In genomic region chr12:88850400-88851179, GRCm38 (mm10) we compare ENCODE assay signal across 12 mouse cellular contexts.
A peak's percentile ranks its signal among the peaks of the same experiment; 100 is the strongest.
DNase-seq lines count a peak whose midpoint lies in the region; ATAC-seq and TF ChIP-seq lines count a peak whose summit lies in the region.
"Had no signal": no experiment of that assay in that cellular context is flagged by ENCODE, and none has a peak within 500 bp of the region (broad histone marks: within the 10 kb centered on the region; RNA-seq: fewer than 3 reads in every experiment).

No protein-coding gene starts in this region.

- H3K9me3 ChIP-seq in neural tube, embryonic 15.5 days (replicated peaks): no peaks in the 10 kb centered on the region
- no peaks in the 10 kb centered on the region for H3K9me3 ChIP-seq in midbrain, embryonic 13.5 days

- H3K27me3 ChIP-seq in neural tube, embryonic 15.5 days (replicated peaks): no peaks in the 10 kb centered on the region
- H3K27me3 ChIP-seq in midbrain, embryonic 13.5 days: no peaks in the 10 kb centered on the region

- no peak overlapping the region for H3K4me2 ChIP-seq in neural tube, embryonic 15.5 days
- no peak overlapping the region for H3K4me2 ChIP-seq in midbrain, embryonic 13.5 days (replicated peaks)
- H3K4me2 ChIP-seq: lung, embryonic 14.5 days had no signal

- no peak overlapping the region for H3K27ac ChIP-seq in neural tube, embryonic 15.5 days (replicated peaks)
- peak overlapping the region; percentile 5; the same call in 1 of the 2 replicates for H3K27ac ChIP-seq in midbrain, embryonic 13.5 days

- H3K4me3 ChIP-seq in neural tube, embryonic 15.5 days (replicated peaks): no peak overlapping the region
- no peak overlapping the region for H3K4me3 ChIP-seq in midbrain, embryonic 13.5 days (replicated peaks)
- H3K4me3 ChIP-seq in lung, adult 2 months (replicated peaks; ENCODE audit: extremely low read depth, low read depth, low read length): no peak overlapping the region
- H3K4me3 ChIP-seq: erythroblast, embryonic 14.5 days had no signal

- no peaks in the 10 kb centered on the region for H3K36me3 ChIP-seq in neural tube, embryonic 15.5 days
- H3K36me3 ChIP-seq in midbrain, embryonic 13.5 days: no peaks in the 10 kb centered on the region

- no peaks in the 10 kb centered on the region for H3K4me1 ChIP-seq in neural tube, embryonic 15.5 days
- peaks cover 36% of the 10 kb centered on the region for H3K4me1 ChIP-seq in midbrain, embryonic 13.5 days (replicated peaks)
- H3K4me1 ChIP-seq in lung, adult 2 months (ENCODE audit: control insufficient read depth, insufficient read depth, low read length): no peaks in the 10 kb centered on the region

- 28% methylated on average over 6 of the region's 6 CpGs for WGBS in neural tube, embryonic 15.5 days
- WGBS in midbrain, embryonic 13.5 days: 26% methylated on average over 6 of the region's 6 CpGs
- WGBS in lung, adult 2 months: 41% methylated on average over 6 of the region's 6 CpGs

- no peak for TF ChIP-seq POLR2A in lung, adult 2 months (IDR thresholded peaks at IDR 0.05; ENCODE audit: borderline replicate concordance, extremely low read depth, low read depth, low read length)

- TF ChIP-seq CTCF in lung, adult 2 months (IDR thresholded peaks at IDR 0.05; ENCODE audit: insufficient read depth, low read length): no peak

- ATAC-seq in neural tube, embryonic 15.5 days (ENCODE audit: low FRiP score): no peak
- peak; percentile 80 for ATAC-seq in midbrain, embryonic 13.5 days

- peak; percentile 43 to 64 for DNase-seq in cerebellum, postnatal 10 days
- DNase-seq in cerebellum, adult 9-11 months: no peak
- peak; percentile 23 for DNase-seq in neural tube, embryonic 10.5 days (ENCODE audit: extremely low spot score, low spot score)
- no peak for DNase-seq in lung, adult 2 months
- no peak for DNase-seq in adrenal gland, adult 2 months
- no peak for DNase-seq in kidney, adult 8-10 months
- DNase-seq: cerebellum, adult 8-10 months; kidney, adult 11 months; lung, embryonic 14.5 days had no signal

- no peak overlapping the region for H3K9ac ChIP-seq in neural tube, embryonic 15.5 days (replicated peaks)
- no peak overlapping the region for H3K9ac ChIP-seq in midbrain, embryonic 13.5 days (replicated peaks)
- H3K9ac ChIP-seq: lung, embryonic 14.5 days had no signal

Comparison
In these comparisons a context has a peak if more than half of its experiments do, and no peak if none do; other contexts are left out.
1. DNase-seq: peak in cerebellum, postnatal 10 days (2 of 2) and neural tube, embryonic 10.5 days (single experiment); none in cerebellum, adult 9-11 months (single experiment), lung, adult 2 months (single experiment), adrenal gland, adult 2 months (single experiment) and kidney, adult 8-10 months (0 of 2).